Mouse (Mus musculus) left cerebral cortex, postnatal 25 days (tissue): Measurements from ENCODE around the gene Scgb2b20. TPM values are rescaled to one million over a fixed set of nuclear protein-coding genes. Genes with fewer than 3 reads are reported as not detected.
"Not testable (repeated sequence)": the region's sequence is repeated elsewhere in the genome, so short reads cannot be mapped to it uniquely, and the experiment has no call there.

ENCODE experiments used
- DNase-seq, 2 experiments: peaks; one replicate each; pipeline ENCODE4 v3.0.0; 2022; ENCODE audit warnings: low spot score in 2 of 2, mixed read lengths in 1 of 2
- intact Hi-C: fragments of 180-260 bp; cut with DNase I; formaldehyde crosslinking; loops from one replicate; pipeline ENCODE4 v1.15.1; 2025
- total RNA-seq, 2 experiments: library from RNA; stranded (reverse); gene quantifications; 2 replicates each; pipeline ENCODE4 v1.2.3; 2021

Gene Scgb2b20
- not detected for total RNA-seq

DNA sequence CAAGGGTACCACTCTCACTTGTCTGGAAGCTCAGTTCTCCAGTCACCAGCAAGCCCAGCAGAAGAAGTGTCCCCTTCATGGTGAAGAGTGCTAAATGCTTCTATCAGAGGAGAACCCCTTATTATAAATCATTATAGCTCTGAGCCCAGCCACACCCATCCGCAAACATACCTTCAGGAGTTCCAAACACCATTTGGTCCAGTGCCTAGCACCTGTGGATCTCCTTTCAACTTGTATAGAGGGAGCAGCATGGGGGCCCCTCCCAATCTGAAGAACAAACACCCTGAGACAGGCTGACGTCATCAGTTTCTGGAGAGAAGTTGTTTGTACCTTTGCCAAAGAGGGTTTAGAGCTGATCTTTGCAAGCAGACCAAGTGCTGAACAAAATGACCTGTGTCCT, at the start of gene Scgb2b20:
Gene Scgb2b20, minus strand, starts transcription at position 101 of the 400 bp plus-strand sequence.
- intact Hi-C loops, DNase-seq: not testable (repeated sequence)

DNA sequence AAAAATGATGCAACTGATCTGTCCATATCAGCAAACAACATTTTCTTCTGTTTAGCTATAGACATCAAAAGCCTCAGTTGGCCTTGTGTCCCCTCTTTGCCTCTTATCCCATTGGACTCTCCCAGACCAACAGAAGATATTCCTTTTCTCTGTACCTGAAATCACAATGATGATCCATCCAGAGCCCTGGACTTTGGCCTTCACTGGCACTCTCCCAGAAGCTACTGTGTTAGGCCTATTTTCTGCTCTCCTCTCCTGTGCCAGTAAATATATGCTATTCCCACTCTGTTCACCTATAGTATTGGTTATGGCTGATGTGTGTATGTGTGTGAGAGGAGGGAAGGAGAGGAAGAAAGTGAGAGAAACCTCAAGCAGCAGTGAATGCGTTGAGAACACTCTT, 43.6 kb upstream of the Scgb2b20 start:
- DNase-seq, intact Hi-C loops: not testable (repeated sequence)

DNA sequence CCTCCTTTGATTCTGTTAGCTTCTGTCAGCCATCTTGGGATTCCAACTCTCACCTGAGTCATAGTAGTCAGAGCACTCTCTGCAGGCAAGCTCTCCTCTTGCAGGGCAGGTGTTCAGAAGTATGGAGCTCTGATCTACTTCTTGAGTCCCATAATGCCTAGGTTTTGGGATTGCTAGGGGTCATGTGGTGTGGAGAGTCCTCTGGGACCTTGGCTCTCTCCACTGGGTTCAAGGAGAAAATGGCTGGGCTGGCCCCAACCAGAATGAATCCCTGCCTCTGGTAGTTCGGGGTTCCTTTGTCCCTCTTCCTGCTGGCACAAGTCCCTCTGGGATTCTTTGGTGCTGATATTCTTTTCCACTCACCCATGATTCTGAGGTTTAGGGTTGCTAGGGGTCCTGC, 35.5 kb upstream of the Scgb2b20 start:
- intact Hi-C loops: no loop called here
- no peak for DNase-seq

DNA sequence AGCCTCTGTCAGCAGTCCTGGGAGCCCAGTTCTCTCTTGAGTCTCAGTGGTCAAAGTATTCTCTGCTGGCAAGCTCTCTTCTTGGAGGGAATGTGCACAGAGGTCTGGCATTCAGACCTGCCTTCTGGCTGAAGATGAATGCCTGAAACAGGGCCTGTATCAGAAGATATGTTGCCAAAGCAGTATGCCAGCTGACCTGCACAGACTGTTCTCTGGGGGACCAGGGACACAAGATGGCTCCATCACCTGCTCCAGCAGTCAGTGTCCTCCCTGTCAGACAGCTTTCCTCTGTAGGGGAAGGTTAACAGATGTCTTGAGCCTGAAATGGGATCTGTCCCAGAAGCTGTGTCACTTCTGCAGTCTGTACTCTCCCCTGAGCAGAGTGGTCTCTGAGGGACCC, 33.6 kb upstream of the Scgb2b20 start:
- intact Hi-C loops, DNase-seq: not testable (repeated sequence)

DNA sequence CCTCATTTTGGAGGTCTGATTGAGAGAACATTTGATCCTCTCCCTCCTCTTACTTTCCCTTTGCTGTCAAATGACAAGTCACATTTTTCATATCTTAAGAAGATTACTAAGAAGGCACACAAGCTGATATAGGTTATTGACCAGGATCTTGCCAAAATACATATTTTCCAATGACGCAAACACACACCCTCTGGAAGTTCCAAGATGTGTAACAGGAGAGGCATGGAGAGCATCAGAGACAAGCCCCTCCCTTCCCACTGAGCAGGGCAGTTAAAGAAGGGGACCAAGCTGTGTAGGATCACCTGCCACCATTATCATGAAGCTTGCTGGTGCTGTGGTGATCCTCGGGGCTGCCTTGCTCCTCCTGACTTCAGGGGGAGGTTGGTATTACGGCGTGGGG, 6.8 kb upstream of the Scgb2b20 start, which contains the start of gene Scgb1b20:
Gene Scgb1b20, plus strand, starts transcription at position 301 of the 400 bp plus-strand sequence.
- intact Hi-C loops, DNase-seq: not testable (repeated sequence)

Other genes starting within 250 kb of the Scgb2b20 start
- not detected for gene Scgb2b18, start 192.5 kb downstream of the Scgb2b20 start, total RNA-seq
- gene Scgb1b18, start 180.8 kb downstream of the Scgb2b20 start, total RNA-seq: not detected
- gene Scgb2b19, start 86.0 kb downstream of the Scgb2b20 start, total RNA-seq: not detected
- gene Scgb1b19, start 79.0 kb downstream of the Scgb2b20 start, total RNA-seq: not detected
- not detected for gene Scgb1b20, start 6.9 kb upstream of the Scgb2b20 start, total RNA-seq
- not detected for gene Scgb2b21, start 154.1 kb upstream of the Scgb2b20 start, total RNA-seq